15 mouse cellular contexts compared by ENCODE assay signal in genomic region chr17:80002385-80002852, GRCm38 (mm10). TPM values are rescaled to one million over a fixed set of nuclear protein-coding genes. Genes with fewer than 3 reads are reported as not detected.
DNase-seq lines count a peak whose midpoint lies in the region; ATAC-seq lines count a peak whose summit lies in the region.
"Had no signal": no experiment of that assay in that cellular context is flagged by ENCODE, and none has a peak within 500 bp of the region (broad histone marks: within the 10 kb centered on the region; RNA-seq: fewer than 3 reads in every experiment).

No protein-coding gene starts in this region.

- no peaks in the 10 kb centered on the region for H3K36me3 ChIP-seq in limb, embryonic 15.5 days
- H3K36me3 ChIP-seq: embryonic facial prominence, embryonic 10.5 days; forebrain, embryonic 10.5 days; liver, embryonic 13.5 days had no signal

- no peaks in the 10 kb centered on the region for H3K27me3 ChIP-seq in limb, embryonic 15.5 days
- H3K27me3 ChIP-seq: liver, embryonic 13.5 days had no signal

- no peak overlapping the region for H3K27ac ChIP-seq in limb, embryonic 15.5 days
- H3K27ac ChIP-seq: embryonic facial prominence, embryonic 10.5 days; forebrain, embryonic 10.5 days; liver, embryonic 13.5 days had no signal

- no peak overlapping the region for H3K4me3 ChIP-seq in limb, embryonic 15.5 days
- H3K4me3 ChIP-seq: embryonic facial prominence, embryonic 10.5 days; forebrain, embryonic 10.5 days; liver, embryonic 13.5 days had no signal

- 41% methylated on average over 3 of the region's 3 CpGs for WGBS in limb, embryonic 15.5 days

- H3K4me1 ChIP-seq in limb, embryonic 15.5 days, result no peaks in the 10 kb centered on the region

- H3K9ac ChIP-seq in limb, embryonic 15.5 days, result no peak overlapping the region
- H3K9ac ChIP-seq: liver, embryonic 13.5 days had no signal

- H3K9me3 ChIP-seq in limb, embryonic 15.5 days, result no peaks in the 10 kb centered on the region
- H3K9me3 ChIP-seq: embryonic facial prominence, embryonic 10.5 days; liver, embryonic 13.5 days had no signal

- ATAC-seq in limb, embryonic 15.5 days (ENCODE audit: insufficient number of reproducible peaks, low FRiP score, low TSS enrichment, low read depth), result peak; percentile 68

- H3K4me2 ChIP-seq in limb, embryonic 15.5 days, result no peak overlapping the region
- H3K4me2 ChIP-seq: liver, embryonic 13.5 days had no signal

- peak; percentile 62 for DNase-seq in adrenal gland, postnatal 14 days
- no peak for DNase-seq in adrenal gland, adult 8-10 months
- peak; percentile 80 for DNase-seq in adipocyte (ENCODE audit: low spot score)
- peak; percentile 39 for DNase-seq in heart, adult 8-10 months (ENCODE audit: low spot score)
- DNase-seq in kidney, postnatal 10 days, result no peak
- DNase-seq in kidney, postnatal 25 days, result no peak
- DNase-seq in testis, postnatal 10 days (ENCODE audit: low spot score), result no peak
- DNase-seq: cerebellum, adult 11 months; layer of hippocampus, adult 9-11 months; liver, embryonic 13.5 days; midbrain, embryonic 14.5 days; right cerebral cortex, postnatal 4 days had no signal

RNA-seq across cellular contexts. Expression of gene Hnrnpll, which starts 59.7 kb away (rescaled TPM):
- 50.6 and 54.1 TPM in 2 replicates for total RNA-seq in adrenal gland, postnatal 14 days (2021)
- total RNA-seq in adrenal gland, adult 8-10 months (2022), result 10 to 100 TPM; 47.6 to 53.1 (median 50.6) TPM
- 10 to 100 TPM; 18.3 to 22.9 (median 22.5) TPM for total RNA-seq in heart, adult 8-10 months (2022)
- polyA plus RNA-seq in limb, embryonic 15.5 days (2015; fragmentation: Nextera tagmentation; extraction: Ambion mirVana), result 41.9 and 47.6 TPM in 2 replicates

Comparison
In these comparisons a context has a peak if more than half of its experiments do, and no peak if none do; other contexts are left out.
1. DNase-seq: peak in adrenal gland, postnatal 14 days (single experiment), adipocyte (single experiment) and heart, adult 8-10 months (single experiment); none in adrenal gland, adult 8-10 months (single experiment), kidney, postnatal 10 days (single experiment), kidney, postnatal 25 days (0 of 2) and testis, postnatal 10 days (single experiment).